Mouse (Mus musculus) monocyte, adult 59 days (primary cell): Measurements from ENCODE around the gene Zc3hav1l. TPM values are rescaled to one million over a fixed set of nuclear protein-coding genes. Genes with fewer than 3 reads are reported as not detected.

ENCODE experiments used
- total RNA-seq, 2 experiments: library from RNA; stranded (reverse); gene quantifications; one replicate each; pipeline ENCODE4 v1.2.4; 2023

Gene Zc3hav1l
- total RNA-seq = under 1 TPM; 0.58 to 0.71 TPM

GRCm38 (mm10) chr6:38298761-38299401, at the start of gene Zc3hav1l:
Gene Zc3hav1l (minus strand): TSS chr6:38299259.

GRCm38 (mm10) chr6:38253736-38254641, 45.1 kb downstream of the Zc3hav1l start, which contains the start of gene D630045J12Rik:
Gene D630045J12Rik (minus strand): TSS chr6:38254009.

Other genes with a start within 250 kb of the Zc3hav1l start
- gene Tmem213, start 190.0 kb downstream of the Zc3hav1l start, total RNA-seq = not detected
- not detected for gene Atp6v0a4, start 174.7 kb downstream of the Zc3hav1l start, total RNA-seq
- gene D630045J12Rik, start 45.2 kb downstream of the Zc3hav1l start, total RNA-seq = not detected
- 100 to 1,000 TPM; 149 to 156 TPM for gene Zc3hav1, start 55.3 kb upstream of the Zc3hav1l start, total RNA-seq
- gene Ttc26, start 82.2 kb upstream of the Zc3hav1l start, total RNA-seq = not detected
- 10 to 100 TPM; 48.6 to 59.0 TPM for gene Ubn2, start 134.7 kb upstream of the Zc3hav1l start, total RNA-seq
- 10 to 100 TPM; 18.9 to 23.5 TPM for gene Fmc1, start 234.2 kb upstream of the Zc3hav1l start, total RNA-seq